Mouse (Mus musculus) spleen, adult 2 months (tissue): ENCODE results near the gene Zwilch.

Source experiments
- CTCF ChIP-seq: fragments of 200-500 bp; IDR thresholded peaks from 2 replicates; pipeline ENCODE4 v1.5.1; 2011; ENCODE audit warnings: mild to moderate bottlenecking, inconsistent platforms; ENCODE audit not compliant: insufficient read depth, insufficient read length, insufficient replicate concordance; ENCODE audit errors: extremely low read depth
- POLR2A ChIP-seq: fragments of 200-500 bp; IDR thresholded peaks from 2 replicates; pipeline ENCODE4 v1.6.1; 2011; ENCODE audit warnings: low read depth, low read length, inconsistent platforms

- TF ChIP-seq CTCF: no peak
- TF ChIP-seq POLR2A: no peak
Observed at GRCm38 (mm10) chr9:64160471-64160870, 12.4 kb downstream of the Zwilch start.
